Mouse (Mus musculus) left cerebral cortex, adult 2 months (tissue): Measurements from ENCODE around the gene Zfp574. TPM values are rescaled to one million over a fixed set of nuclear protein-coding genes. Genes with fewer than 3 reads are reported as not detected.
"Not testable (repeated sequence)": the region's sequence is repeated elsewhere in the genome, so short reads cannot be mapped to it uniquely, and the experiment has no call there.

Experiments used
- DNase-seq, 2 experiments: peaks; one replicate each; pipeline ENCODE4 v3.0.0; 2021 to 2022; ENCODE audit warnings: low spot score in 2 of 2, mixed read lengths in 1 of 2; ENCODE audit errors: extremely low spot score in 1 of 2
- H3K27ac ChIP-seq: fragments of 200-600 bp; 2 replicates; pipeline ENCODE4 v1.8.1; 2022
- H3K4me3 ChIP-seq: fragments of 200-600 bp; 2 replicates; pipeline ENCODE4 v1.8.1; 2022
- CTCF ChIP-seq: fragments of 200-600 bp; IDR thresholded peaks from 2 replicates; pipeline ENCODE4 v1.8.1; 2022; ENCODE audit warnings: antibody characterized with exemption, mild to moderate bottlenecking, moderate library complexity
- intact Hi-C: fragments of 180-260 bp; cut with DNase I; formaldehyde crosslinking; loops from one replicate; pipeline ENCODE4 v1.15.1; 2025
- long read RNA-seq, 2 experiments: library from polyadenylated mRNA; stranded (forward); transcript quantifications; one replicate each; pipeline ENCODE4 v2.0.0; 2021; ENCODE audit warnings: borderline mapping rate in 2 of 2
- total RNA-seq, 2 experiments: library from RNA; stranded (reverse); gene quantifications; 2 replicates each; pipeline ENCODE4 v1.2.3; 2021

Gene Zfp574
- total RNA-seq = 10 to 100 TPM; 37.1 to 37.7 TPM
- long read RNA-seq, experiment 1, full-length matches to known transcripts = 69 of 93 reads
- long read RNA-seq, experiment 1, partial matches to known transcripts = 11 of 93 reads
- long read RNA-seq, experiment 1, other reads (novel, unspliced or antisense) = 13 of 93 reads
- long read RNA-seq, experiment 2, full-length matches to known transcripts = 46 of 61 reads
- long read RNA-seq, experiment 2, partial matches to known transcripts = 9 of 61 reads
- long read RNA-seq, experiment 2, other reads (novel, unspliced or antisense) = 6 of 61 reads

DNA sequence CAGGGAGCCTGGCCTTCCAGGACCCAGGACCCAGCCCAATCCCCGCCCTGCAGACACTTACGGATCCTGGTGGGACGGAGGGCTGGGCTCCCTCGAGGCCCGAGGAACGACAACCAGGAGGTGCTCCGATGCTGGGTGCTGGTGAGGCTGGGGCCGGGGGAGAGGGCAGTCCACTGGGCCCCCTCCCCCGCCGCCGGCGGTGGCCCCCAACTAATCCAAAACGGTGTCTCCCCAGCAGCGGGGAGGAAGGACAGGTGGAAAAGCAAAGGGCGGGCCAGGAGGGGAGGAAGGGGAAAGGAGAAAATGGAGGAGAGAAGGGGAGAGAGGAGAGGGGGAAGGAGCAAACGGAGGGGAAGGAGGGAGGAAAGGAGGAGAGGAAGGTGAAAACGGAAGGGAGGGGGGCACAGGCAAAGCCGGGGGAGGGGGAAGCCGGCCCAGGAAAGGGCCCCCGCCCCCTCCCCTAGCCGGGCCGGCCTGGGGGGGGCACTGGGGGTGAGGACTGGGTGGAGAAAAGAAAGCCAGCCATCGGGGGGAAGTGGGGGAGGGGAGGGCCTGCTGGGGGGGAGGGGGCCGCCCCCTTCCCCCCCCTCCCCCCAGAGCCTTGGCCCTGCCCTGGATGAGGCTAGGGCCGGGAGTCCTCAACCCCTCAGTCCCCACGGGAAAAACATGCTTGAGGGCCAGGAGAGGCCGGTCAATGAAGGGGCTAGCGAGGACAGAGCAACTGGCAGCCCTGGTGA lies at the start of gene Zfp574, which contains the start of gene Grik5:
TSS of gene Zfp574 (plus strand) at position 589 of the 737 bp plus-strand sequence.
TSS of gene Grik5 (minus strand) at position 368 of the 737 bp plus-strand sequence.
- TF ChIP-seq CTCF = no peak
- no peak for DNase-seq
- H3K4me3 ChIP-seq = peak within 1 kb of the TSS; percentile 76
- peak within 1 kb of the TSS; percentile 98 for H3K27ac ChIP-seq
- intact Hi-C loops = loop anchor here (2.0 to 10.0 kb wide), 2 partner anchors 63 to 187 kb away; partner anchors contain the start of gene Rps19

GRCm38 (mm10) chr7:25025855-25026439 lies 46.4 kb upstream of the Zfp574 start:
- no peak for DNase-seq
- peak; percentile 44 for TF ChIP-seq CTCF
- intact Hi-C loops = loop anchor here (2.0 kb wide), 1 partner anchor 67 kb away; no protein-coding TSS in a partner anchor
- H3K27ac ChIP-seq = no peak overlapping the region
- no peak overlapping the region for H3K4me3 ChIP-seq

- no peak for DNase-seq
- Histone ChIP-seq H3K27ac (no peak overlapping the region), H3K4me3 (no peak overlapping the region)
- no peak for TF ChIP-seq CTCF
- intact Hi-C loops = loop anchor here (2.0 kb wide), 1 partner anchor 66 kb away; no protein-coding TSS in a partner anchor
Measured at GRCm38 (mm10) chr7:25026452-25026851, 45.9 kb upstream of the Zfp574 start.

DNA sequence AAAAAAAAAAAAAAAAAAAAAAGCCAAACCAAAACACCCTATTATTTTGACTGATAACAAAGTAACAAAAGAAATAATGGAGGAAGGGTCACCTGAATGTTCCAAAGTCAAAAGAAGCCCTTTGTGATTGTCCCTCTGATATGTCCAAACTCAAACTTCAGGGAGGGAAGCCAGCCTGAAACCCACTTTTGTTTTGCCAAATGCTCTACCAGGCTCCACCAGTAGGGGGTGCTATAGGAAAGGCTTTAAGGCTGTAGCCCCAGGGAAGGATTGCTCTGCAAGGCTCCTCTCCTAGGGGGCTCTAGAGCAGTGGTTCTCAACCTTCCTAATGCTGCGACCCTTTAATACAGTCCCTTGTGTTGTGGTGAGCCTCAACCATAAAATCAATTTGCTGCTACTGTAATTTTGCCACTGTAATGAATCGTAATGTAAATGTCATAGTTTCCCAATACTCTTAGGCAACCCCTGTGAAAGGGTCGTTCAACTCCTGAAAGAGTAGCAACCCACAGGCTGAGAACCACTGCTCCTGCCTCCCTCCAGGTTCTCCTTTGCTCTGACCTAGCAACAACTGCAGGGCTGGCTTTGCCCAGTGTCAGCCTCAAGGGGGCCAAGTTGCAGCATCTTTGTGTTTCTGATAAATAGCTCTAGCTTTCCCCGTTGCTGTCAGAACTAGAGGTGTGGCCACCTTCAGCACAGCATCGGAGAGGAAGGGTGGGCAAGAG lies 42.2 kb upstream of the Zfp574 start:
- peak; percentile 94 for TF ChIP-seq CTCF
- intact Hi-C loops = loop anchor here (5.0 kb wide), 1 partner anchor 152 kb away; no protein-coding TSS in a partner anchor
- DNase-seq = peak; percentile 68 to 82
- H3K27ac ChIP-seq = no peak overlapping the region
- no peak overlapping the region for H3K4me3 ChIP-seq

- no peak for TF ChIP-seq CTCF
- H3K27ac ChIP-seq = no peak overlapping the region
- H3K4me3 ChIP-seq = no peak overlapping the region
- no peak for DNase-seq
- intact Hi-C loops = loop anchor here (5.0 kb wide), 1 partner anchor 151 kb away; no protein-coding TSS in a partner anchor
Measured at GRCm38 (mm10) chr7:25031528-25031927, 40.8 kb upstream of the Zfp574 start.

DNA sequence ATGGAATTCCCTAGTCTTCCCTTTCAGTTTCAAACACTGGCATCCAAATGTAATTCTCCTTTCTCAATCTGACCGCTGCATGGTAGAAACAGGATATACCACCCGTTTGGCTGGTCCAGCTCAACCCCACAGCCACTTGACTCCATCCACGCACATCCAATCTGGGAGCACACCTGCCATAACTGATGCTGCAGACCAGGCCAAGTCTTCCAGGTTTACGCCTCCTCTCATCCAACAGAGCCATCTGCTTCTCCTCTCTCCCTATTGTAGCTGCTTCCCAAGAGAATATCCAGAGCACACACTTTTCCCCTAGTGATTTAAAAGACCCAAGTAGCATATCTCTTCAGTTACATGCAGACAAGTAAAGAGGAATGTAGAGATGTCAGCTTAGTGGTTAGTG lies 37.6 kb upstream of the Zfp574 start:
- DNase-seq = no peak
- H3K27ac ChIP-seq = peak overlapping the region; percentile 75
- no peak for TF ChIP-seq CTCF
- intact Hi-C loops = loop anchor here (2.0 to 5.0 kb wide), 2 partner anchors 24 to 148 kb away; no protein-coding TSS in a partner anchor
- H3K4me3 ChIP-seq = no peak overlapping the region

DNA sequence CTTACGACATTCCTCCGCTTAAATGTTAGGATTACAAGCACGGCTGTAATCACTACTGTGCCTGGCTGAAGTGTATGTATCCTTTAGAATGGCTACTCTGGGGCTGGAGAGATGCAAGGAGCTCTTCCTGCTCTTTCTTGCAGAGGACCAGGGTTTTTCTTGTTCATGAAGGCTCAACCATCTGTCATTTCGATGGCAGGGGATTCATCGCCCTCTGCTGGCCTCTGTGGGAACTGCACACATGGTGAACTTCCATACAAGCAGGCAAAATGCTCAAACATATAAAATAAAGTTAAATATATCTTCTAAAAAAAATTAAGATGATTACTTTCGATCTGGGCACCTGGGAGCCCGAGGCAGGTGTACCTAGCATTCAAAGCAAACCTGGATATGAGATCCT lies 36.5 kb upstream of the Zfp574 start:
- Histone ChIP-seq H3K4me3 (no peak overlapping the region), H3K27ac (0 out of 2 replicates have a peak overlapping the region, but pooled peaks have one; percentile 17)
- peak; percentile 69 to 86 for DNase-seq
- peak; percentile 97 for TF ChIP-seq CTCF
- intact Hi-C loops = loop anchor here (2.0 kb wide), 1 partner anchor 25 kb away; no protein-coding TSS in a partner anchor

DNA sequence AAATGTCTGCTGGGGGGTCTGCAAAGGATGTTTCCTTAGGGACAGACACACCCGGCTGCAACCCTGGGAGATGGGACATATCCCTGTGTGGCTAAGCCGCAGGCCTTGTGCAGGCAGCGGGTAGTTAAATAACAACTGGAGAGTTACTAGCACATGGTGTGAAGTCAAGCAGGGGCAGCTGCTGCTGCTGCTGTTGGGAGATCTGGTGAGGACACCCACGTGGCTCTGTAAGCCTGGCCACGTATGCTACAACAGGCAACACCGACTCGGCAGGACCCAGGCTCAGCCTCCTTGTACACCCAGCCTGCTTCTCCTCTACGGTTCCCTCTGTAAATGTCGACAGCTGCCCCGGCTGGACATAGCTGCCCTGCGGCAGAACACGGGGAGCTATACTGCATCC lies 30.4 kb upstream of the Zfp574 start:
- intact Hi-C loops = no loop called here
- no peak for DNase-seq
- Histone ChIP-seq H3K27ac (0 out of 2 replicates have a peak overlapping the region, but pooled peaks have one; percentile 15), H3K4me3 (no peak overlapping the region)
- no peak for TF ChIP-seq CTCF

GRCm38 (mm10) chr7:25044599-25044998 lies 27.8 kb upstream of the Zfp574 start:
- H3K4me3 ChIP-seq, H3K27ac ChIP-seq, intact Hi-C loops, DNase-seq: not testable (repeated sequence)

- DNase-seq = peak in 1 of 2 experiments; percentile 54
- no peak overlapping the region for H3K4me3 ChIP-seq
- peak overlapping the region; percentile 13; the same call in 1 of the 2 replicates for H3K27ac ChIP-seq
- intact Hi-C loops = no loop called here
- TF ChIP-seq CTCF = no peak
Measured at GRCm38 (mm10) chr7:25047363-25047762, 25.0 kb upstream of the Zfp574 start.
